Mouse (Mus musculus) heart, embryonic 11.5 days (tissue): ENCODE data around the gene Mfap2. TPM values are rescaled to one million over a fixed set of nuclear protein-coding genes. Genes with fewer than 3 reads are reported as not detected.
A peak's percentile ranks its signal among the peaks of the same experiment; 100 is the strongest.

Experiments used
- ATAC-seq: fragments of 200-750 bp; cut with Nextera tagmentation; replicated peaks from 2 replicates; pipeline ENCODE4 v1.8.0; 2017; ENCODE audit warnings: moderate library complexity; ENCODE audit not compliant: insufficient number of reproducible peaks, low FRiP score, low TSS enrichment
- H3K27ac ChIP-seq: fragments of 300-500 bp; sonication (generic); 2 replicates; pipeline ENCODE4 v1.5.1; 2014; ENCODE audit warnings: mild to moderate bottlenecking, low read depth, low read length
- H3K27me3 ChIP-seq: fragments of 300-500 bp; sonication (generic); 2 replicates; pipeline ENCODE4 v1.6.1; 2014; ENCODE audit warnings: mild to moderate bottlenecking, low read length, mixed read lengths; ENCODE audit not compliant: control insufficient read depth, insufficient read depth
- H3K36me3 ChIP-seq: fragments of 300-500 bp; sonication (generic); 2 replicates; pipeline ENCODE4 v1.6.1; 2014; ENCODE audit warnings: mild to moderate bottlenecking, low read length, moderate library complexity, mixed read lengths; ENCODE audit not compliant: control insufficient read depth, insufficient read depth
- H3K4me1 ChIP-seq: fragments of 300-500 bp; sonication (generic); 2 replicates; pipeline ENCODE4 v1.6.1; 2014; ENCODE audit warnings: low read length; ENCODE audit not compliant: control insufficient read depth, insufficient read depth
- H3K4me2 ChIP-seq: fragments of 300-500 bp; sonication (generic); 2 replicates; pipeline ENCODE4 v1.6.1; 2014; ENCODE audit warnings: mild to moderate bottlenecking, moderate library complexity
- H3K4me3 ChIP-seq: fragments of 300-500 bp; sonication (generic); 2 replicates; pipeline ENCODE4 v1.5.1; 2014; ENCODE audit warnings: low read depth, low read length
- H3K9ac ChIP-seq: fragments of 300-500 bp; sonication (generic); 2 replicates; pipeline ENCODE4 v1.6.1; 2014; ENCODE audit warnings: mild to moderate bottlenecking, low read depth, low read length, moderate library complexity
- H3K9me3 ChIP-seq: fragments of 300-500 bp; sonication (generic); replicated peaks from 2 replicates; pipeline ENCODE4 v1.6.1; 2016; ENCODE audit warnings: low read length; ENCODE audit not compliant: control insufficient read depth
- WGBS: fragments of 180-500 bp; shearing (Covaris S2); extraction: QIAGEN DNeasy Blood & Tissue Kit; methylation state at CpG from one replicate; pipeline ENCODE4 v1.1.7; 2014; ENCODE audit not compliant: insufficient replicate concordance; 5-methylcytosine and 5-hydroxymethylcytosine counted together
- polyA plus RNA-seq: library from polyadenylated mRNA; unstranded; fragments of >200 nt; fragmentation: Nextera tagmentation; extraction: Ambion mirVana; gene quantifications from 2 replicates; pipeline ENCODE4 v1.2.1, GENCODE M21; 2014

Mfap2 gene
- polyA plus RNA-seq, 1 experiment from 2014 or later: 248 TPM

GRCm38 (mm10) chr4:141014114-141014513 is 3.9 kb downstream of the Mfap2 start:
- peaks cover 18% of the 10 kb centered on the region for H3K4me1 ChIP-seq
- H3K4me3 ChIP-seq: no peak overlapping the region
- 62% methylated on average over 8 of the region's 8 CpGs for WGBS
- no peak for ATAC-seq
- H3K27me3 ChIP-seq: no peaks in the 10 kb centered on the region
- no peaks in the 10 kb centered on the region for H3K9me3 ChIP-seq
- no peak overlapping the region for H3K9ac ChIP-seq
- no peak overlapping the region for H3K27ac ChIP-seq
- H3K36me3 ChIP-seq: peaks cover 13% of the 10 kb centered on the region
- no peak overlapping the region for H3K4me2 ChIP-seq

- 94% methylated on average over 11 of the region's 11 CpGs for WGBS
- H3K36me3 ChIP-seq: peaks cover 13% of the 10 kb centered on the region
- H3K9me3 ChIP-seq: no peaks in the 10 kb centered on the region
- peaks cover 18% of the 10 kb centered on the region for H3K4me1 ChIP-seq
- no peak overlapping the region for H3K9ac ChIP-seq
- no peak for ATAC-seq
- H3K4me3 ChIP-seq: no peak overlapping the region
- no peak overlapping the region for H3K27ac ChIP-seq
- H3K4me2 ChIP-seq: no peak overlapping the region
- H3K27me3 ChIP-seq: no peaks in the 10 kb centered on the region
Measured at GRCm38 (mm10) chr4:141014856-141015255, 4.6 kb downstream of the Mfap2 start.

- H3K27me3 ChIP-seq: no peaks in the 10 kb centered on the region
- H3K4me2 ChIP-seq: no peak overlapping the region
- no peak for ATAC-seq
- peaks cover 13% of the 10 kb centered on the region for H3K36me3 ChIP-seq
- no peaks in the 10 kb centered on the region for H3K9me3 ChIP-seq
- 74% methylated on average over 7 of the region's 7 CpGs for WGBS
- H3K27ac ChIP-seq: no peak overlapping the region
- peaks cover 23% of the 10 kb centered on the region for H3K4me1 ChIP-seq
- no peak overlapping the region for H3K9ac ChIP-seq
- no peak overlapping the region for H3K4me3 ChIP-seq
Measured at GRCm38 (mm10) chr4:141015356-141015755, 5.1 kb downstream of the Mfap2 start.

- no peak overlapping the region for H3K27ac ChIP-seq
- ATAC-seq: no peak
Measured at GRCm38 (mm10) chr4:141016311-141016710, 6.1 kb downstream of the Mfap2 start.

GRCm38 (mm10) chr4:141017657-141018436 is 7.6 kb downstream of the Mfap2 start:
- 81% methylated on average over 29 of the region's 29 CpGs for WGBS
- no peak overlapping the region for H3K27ac ChIP-seq
- peaks cover 11% of the 10 kb centered on the region for H3K36me3 ChIP-seq
- no peak for ATAC-seq
- no peak overlapping the region for H3K4me3 ChIP-seq
- no peaks in the 10 kb centered on the region for H3K9me3 ChIP-seq
- H3K4me2 ChIP-seq: no peak overlapping the region
- H3K27me3 ChIP-seq: no peaks in the 10 kb centered on the region
- H3K9ac ChIP-seq: no peak overlapping the region
- peaks cover 25% of the 10 kb centered on the region for H3K4me1 ChIP-seq

More at GRCm38 (mm10) chr4:141016311-141016710, 6.1 kb downstream of the Mfap2 start:
- Histone ChIP-seq H3K9me3 (no peaks in the 10 kb centered on the region), H3K36me3 (peaks cover 13% of the 10 kb centered on the region), H3K9ac (0 out of 2 replicates have a peak overlapping the region, but pooled peaks have one; percentile 8), H3K4me3 (no peak overlapping the region), H3K4me1 (peaks cover 31% of the 10 kb centered on the region), H3K4me2 (no peak overlapping the region), H3K27me3 (no peaks in the 10 kb centered on the region)
- WGBS: 66% methylated on average over 9 of the region's 9 CpGs

- Histone ChIP-seq H3K36me3 (peaks cover 6% of the 10 kb centered on the region), H3K27ac (peak overlapping the region; percentile 86), H3K27me3 (no peaks in the 10 kb centered on the region), H3K9ac (peak overlapping the region; percentile 13), H3K9me3 (no peaks in the 10 kb centered on the region), H3K4me3 (no peak overlapping the region), H3K4me1 (peaks cover 30% of the 10 kb centered on the region), H3K4me2 (peak overlapping the region; percentile 11; the same call in 1 of the 2 replicates)
- 89% methylated on average over 17 of the region's 17 CpGs for WGBS
- ATAC-seq: no peak
Measured at GRCm38 (mm10) chr4:141020220-141020619, 10.0 kb downstream of the Mfap2 start.

GRCm38 (mm10) chr4:141020811-141021613 is 10.8 kb downstream of the Mfap2 start:
- Histone ChIP-seq H3K27ac (peak overlapping the region; percentile 86), H3K4me1 (peaks cover 30% of the 10 kb centered on the region), H3K27me3 (no peaks in the 10 kb centered on the region), H3K4me2 (peak overlapping the region; percentile 41), H3K9ac (peak overlapping the region; percentile 67), H3K9me3 (no peaks in the 10 kb centered on the region), H3K4me3 (no peak overlapping the region), H3K36me3 (peaks cover 4% of the 10 kb centered on the region)
- ATAC-seq: peak; percentile 65
- 23% methylated on average over 14 of the region's 14 CpGs for WGBS

- no peaks in the 10 kb centered on the region for H3K27me3 ChIP-seq
- peaks cover 26% of the 10 kb centered on the region for H3K4me1 ChIP-seq
- H3K36me3 ChIP-seq: peaks cover 2% of the 10 kb centered on the region; the same call in 1 of the 2 replicates
- no peak overlapping the region for H3K9ac ChIP-seq
- 75% methylated on average over 11 of the region's 11 CpGs for WGBS
- H3K27ac ChIP-seq: peak overlapping the region; percentile 86
- H3K9me3 ChIP-seq: no peaks in the 10 kb centered on the region
- no peak; the same call in 1 of the 2 replicates for ATAC-seq
- no peak overlapping the region; the same call in 1 of the 2 replicates for H3K4me2 ChIP-seq
- no peak overlapping the region for H3K4me3 ChIP-seq
Measured at GRCm38 (mm10) chr4:141021614-141021929, 11.4 kb downstream of the Mfap2 start.
